Mouse (Mus musculus) cortical plate, adult 2 months (tissue): ENCODE data around the gene Srxn1.

Experiments
- CTCF ChIP-seq: fragments of 200-500 bp; IDR thresholded peaks from 2 replicates; pipeline ENCODE4 v1.5.1; 2011; ENCODE audit warnings: mild to moderate bottlenecking, control low read depth, low read length; ENCODE audit not compliant: insufficient read depth; ENCODE audit errors: extremely low read depth
- POLR2A ChIP-seq: fragments of 200-500 bp; IDR thresholded peaks from 2 replicates; pipeline ENCODE4 v1.6.1; 2011; ENCODE audit warnings: mild to moderate bottlenecking, low read length, control low read depth; ENCODE audit not compliant: insufficient read depth; ENCODE audit errors: extremely low read depth

- TF ChIP-seq CTCF (no peak), POLR2A (no peak)
These were observed 3.4 kb downstream of the Srxn1 start for GRCm38 (mm10) chr2:152108702-152109101.
